Mouse (Mus musculus): ENCODE measurements around the gene Cycs.
A peak's percentile ranks its signal among the peaks of the same experiment; 100 is the strongest.

DNA sequence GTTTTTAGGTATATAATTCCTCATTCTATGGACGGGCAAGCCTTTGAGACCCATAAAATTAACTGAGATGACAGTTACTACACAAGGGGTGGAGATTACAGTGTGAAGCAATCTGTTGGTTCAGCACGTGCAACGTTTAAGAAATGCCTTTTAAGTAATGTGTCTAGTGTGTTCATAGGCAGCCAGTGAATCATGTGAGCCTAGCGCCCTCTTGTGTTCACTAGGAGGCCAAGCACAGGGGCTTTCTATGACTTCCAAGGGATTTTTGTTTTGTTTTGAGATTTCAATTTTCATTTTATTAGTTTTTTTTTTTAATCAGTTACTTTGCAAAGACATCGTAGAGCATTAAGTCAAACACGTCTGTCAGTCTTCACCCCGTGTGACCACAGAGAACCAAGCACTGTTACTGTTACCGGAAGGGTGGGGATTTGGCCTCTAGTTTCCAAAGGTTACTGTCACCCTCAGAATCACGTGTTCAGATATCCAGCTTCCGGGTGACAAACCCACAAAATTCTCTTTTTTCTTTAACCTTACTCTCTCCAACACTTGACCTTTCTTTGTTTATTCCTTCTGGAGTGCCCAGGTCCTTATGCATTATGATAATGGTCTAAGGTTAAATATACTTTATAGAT lies 20.8 kb downstream of the Cycs start:
- TF ChIP-seq CTCF (IDR thresholded peaks at IDR 0.05; ENCODE audit: control insufficient read depth, insufficient read depth, low read length), result peak; percentile 63
- TF ChIP-seq POLR2A (IDR thresholded peaks at IDR 0.05; ENCODE audit: borderline replicate concordance, control insufficient read depth, low read depth, low read length), result no peak
